Mouse (Mus musculus): ENCODE measurements around the gene Clvs2.

DNA sequence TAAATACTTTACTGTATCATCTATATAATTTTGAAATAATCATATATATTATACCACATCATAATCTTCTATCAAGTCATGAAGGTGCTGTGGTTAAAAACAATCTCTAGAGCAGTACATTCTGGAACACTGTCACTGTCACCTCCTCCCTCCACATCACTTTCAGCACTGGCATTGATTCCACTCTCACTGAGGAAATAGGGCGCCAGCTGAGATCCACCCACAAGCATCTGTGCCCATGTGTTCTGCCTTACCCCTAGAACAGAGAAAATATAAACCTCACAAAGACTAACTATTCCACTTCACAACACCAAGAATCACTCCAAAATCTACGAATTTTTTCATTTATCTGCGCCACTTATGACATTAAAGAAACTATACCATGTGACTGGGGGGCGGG is 84.2 kb downstream of the Clvs2 start:
- TF ChIP-seq CTCF (conservative IDR thresholded peaks at IDR 0.05; ENCODE audit: low read length) (no peak), POU5F1 (IDR thresholded peaks at IDR 0.05; ENCODE audit: borderline replicate concordance, low read length) (no peak)

All from E14TG2a.4 (cell line).